Mouse (Mus musculus): Measurements from ENCODE around the gene Gm20547.
"Not testable (repeated sequence)": the region's sequence is repeated elsewhere in the genome, so short reads cannot be mapped to it uniquely, and the experiment has no call there.

Gm20547 gene

DNA sequence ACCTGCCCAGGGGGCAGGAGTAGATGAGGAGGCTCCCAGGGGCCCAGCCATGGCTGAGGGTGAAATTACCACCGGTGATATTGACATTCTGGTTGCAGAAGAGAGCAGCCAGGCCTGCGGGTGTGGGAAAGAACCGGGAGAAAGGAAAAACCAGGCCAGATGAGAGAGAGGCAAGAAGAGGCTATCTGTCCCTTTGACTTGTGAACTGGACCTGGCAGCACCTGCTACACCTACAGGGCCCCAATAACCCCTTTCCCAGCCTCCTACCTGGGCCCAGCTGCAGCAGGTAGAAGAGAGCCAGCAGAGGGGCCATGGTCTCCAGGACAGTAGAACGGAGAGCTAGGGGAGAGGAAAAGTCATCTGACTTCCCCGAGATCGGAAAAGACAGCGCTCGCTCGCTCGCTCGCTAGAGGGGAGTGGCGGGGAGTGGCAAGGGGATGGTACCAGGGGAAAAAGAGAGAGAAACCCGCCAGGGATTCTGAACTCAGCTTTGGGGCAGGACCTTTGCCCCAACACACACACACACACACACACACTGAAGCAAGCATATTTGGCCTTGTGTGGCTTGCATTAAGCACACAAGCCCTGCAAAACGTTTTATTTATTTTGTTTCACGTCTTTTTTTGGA lies at the start of gene Gm20547:
Gene Gm20547, minus strand, starts transcription at position 360 of the 628 bp plus-strand sequence.
- DNase-seq (ENCODE audit: low spot score in 2 of 2): no peak

DNA sequence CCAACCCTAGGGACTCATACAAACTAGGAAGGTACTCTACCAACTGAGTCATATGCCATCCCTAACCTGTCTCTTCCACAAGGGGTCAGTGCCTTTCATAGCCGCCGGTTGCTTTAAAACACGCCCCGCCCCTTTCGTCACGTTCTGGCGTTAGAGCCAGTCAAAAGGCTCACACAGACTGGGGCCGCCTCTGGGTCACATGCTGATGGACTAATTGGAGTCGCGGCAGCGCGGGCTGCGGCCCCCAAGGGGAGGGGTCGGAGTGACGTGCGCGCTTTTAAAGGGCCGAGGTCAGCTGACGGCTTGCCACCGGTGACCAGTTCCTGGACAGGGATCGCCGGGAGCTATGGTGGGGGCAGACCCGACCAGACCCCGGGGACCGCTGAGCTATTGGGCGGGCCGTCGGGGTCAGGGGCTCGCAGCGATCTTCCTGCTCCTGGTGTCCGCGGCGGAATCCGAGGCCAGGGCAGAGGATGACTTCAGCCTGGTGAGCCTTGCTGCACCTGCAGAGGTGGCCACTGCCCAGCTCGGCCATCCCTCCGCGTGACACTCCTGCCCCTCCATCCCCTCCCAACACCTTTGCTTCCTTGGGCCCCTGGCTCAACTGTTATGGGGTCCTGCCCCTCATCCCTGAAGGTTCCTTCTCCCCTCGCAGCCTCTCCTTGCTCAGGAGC lies 49.4 kb upstream of the Gm20547 start, which contains the start of gene Neu1:
Gene Neu1, plus strand, starts transcription at position 193 of the 674 bp plus-strand sequence.
- DNase-seq (ENCODE audit: low spot score in 2 of 2): peak; percentile 98

DNA sequence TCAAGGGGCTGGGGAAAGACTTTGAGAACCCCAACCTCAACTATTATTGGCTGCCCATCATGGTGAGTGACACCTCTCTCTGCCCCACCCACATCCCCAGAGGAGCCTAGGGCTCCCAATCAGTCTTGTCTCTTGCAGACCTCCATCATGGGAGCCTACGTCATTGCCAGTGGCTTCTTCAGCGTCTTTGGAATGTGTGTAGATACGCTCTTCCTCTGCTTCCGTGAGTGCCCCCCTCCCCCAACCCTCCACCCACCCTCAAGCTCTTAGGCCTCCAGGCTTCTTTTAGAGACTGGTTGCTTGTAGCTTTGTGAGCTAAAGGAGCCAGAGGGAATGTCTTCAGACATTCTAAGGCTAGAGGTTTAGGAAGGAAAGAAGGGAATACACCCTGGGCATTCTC lies 47.0 kb upstream of the Gm20547 start:
- DNase-seq (ENCODE audit: low spot score in 2 of 2): no peak

DNA sequence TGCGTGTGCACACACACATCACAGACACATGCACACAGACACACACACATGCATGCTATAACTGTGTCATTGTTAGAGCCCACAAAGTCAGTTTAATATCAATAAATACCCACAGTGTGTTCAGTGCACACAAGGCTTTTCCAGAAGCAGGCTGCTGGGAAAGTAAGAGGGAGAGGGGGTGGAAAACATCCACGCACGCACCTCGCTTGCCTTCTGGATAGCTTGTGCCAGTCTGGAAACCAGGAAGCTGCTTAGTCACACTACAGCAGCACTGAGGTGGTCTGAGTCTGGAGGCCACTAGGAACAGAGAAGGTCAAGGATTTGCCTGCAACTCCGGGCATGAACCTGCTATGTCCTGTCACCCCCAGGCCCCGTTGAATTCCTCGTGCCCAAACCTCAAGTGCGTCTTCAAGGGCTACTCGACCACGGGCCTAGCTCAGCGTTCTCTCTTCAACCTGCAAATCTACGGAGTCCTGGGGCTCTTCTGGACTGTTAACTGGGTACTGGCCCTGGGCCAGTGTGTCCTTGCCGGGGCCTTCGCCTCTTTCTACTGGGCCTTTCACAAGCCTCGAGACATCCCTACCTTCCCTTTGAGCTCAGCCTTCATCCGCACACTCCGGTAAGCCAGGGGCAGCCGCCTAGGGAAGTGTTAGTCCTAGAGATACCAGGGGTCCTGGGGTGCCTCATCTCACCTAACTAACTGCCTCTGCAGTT lies 45.6 kb upstream of the Gm20547 start:
- DNase-seq (ENCODE audit: low spot score in 2 of 2): no peak

DNA sequence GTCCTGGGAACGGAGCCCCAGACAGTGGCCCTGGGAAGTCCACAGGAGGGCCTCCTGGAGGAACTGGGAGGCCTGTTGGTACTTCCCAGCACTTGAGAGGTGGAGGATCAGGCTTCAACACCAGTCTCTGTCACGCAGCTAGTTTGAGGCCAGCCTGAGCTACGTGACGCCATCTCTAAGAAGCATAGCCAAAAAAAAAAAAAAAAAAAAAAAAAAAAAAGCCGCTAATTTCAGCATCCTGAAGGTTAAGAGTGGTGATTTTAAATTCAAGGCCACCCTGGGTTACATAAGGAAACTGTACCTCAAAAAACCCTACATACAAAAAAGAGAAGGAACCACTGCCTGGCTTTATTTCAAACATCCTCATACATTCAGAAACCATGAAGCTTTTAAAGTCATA lies 42.4 kb upstream of the Gm20547 start:
- DNase-seq (ENCODE audit: low spot score in 2 of 2): no peak

DNA sequence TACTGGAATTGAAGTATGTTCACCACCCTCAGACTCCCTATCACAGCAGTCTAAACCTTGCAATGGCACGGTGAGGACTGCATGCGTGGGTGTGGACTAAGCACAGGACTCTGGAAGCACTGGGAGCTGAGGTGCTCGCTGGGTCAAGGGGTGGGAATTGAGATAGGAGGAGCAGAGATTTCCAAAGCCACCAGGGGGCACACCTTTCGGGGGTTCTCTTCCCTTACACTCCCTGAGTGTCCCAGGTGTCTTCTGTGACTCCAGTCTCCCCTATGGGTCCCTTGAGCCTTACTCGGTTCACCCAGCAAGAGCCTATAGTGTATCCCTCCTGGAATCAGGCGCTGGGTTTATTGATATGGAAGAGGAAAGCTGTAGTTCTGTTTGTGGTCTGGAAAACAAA lies 41.1 kb upstream of the Gm20547 start:
- no peak for DNase-seq (ENCODE audit: low spot score in 2 of 2)

DNA sequence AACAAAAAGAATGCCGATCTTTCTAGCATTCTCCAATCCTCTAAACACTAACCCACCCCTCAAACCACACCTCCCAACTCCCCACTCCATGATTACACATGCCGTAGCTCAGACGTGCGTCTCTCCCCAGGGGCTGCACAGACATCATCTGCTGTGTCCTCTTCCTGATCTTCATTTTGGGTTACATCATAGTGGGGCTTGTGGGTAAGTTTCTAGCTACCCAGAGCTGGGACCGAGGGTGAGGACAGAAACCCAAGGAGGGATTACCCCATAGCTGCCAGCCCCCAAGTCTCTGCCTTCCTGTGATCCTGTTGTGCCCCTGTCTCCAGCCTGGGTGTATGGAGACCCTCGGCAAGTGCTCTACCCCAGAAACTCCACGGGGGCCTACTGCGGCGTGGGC lies 35.3 kb upstream of the Gm20547 start:
- DNase-seq (ENCODE audit: low spot score in 2 of 2): no peak

DNA sequence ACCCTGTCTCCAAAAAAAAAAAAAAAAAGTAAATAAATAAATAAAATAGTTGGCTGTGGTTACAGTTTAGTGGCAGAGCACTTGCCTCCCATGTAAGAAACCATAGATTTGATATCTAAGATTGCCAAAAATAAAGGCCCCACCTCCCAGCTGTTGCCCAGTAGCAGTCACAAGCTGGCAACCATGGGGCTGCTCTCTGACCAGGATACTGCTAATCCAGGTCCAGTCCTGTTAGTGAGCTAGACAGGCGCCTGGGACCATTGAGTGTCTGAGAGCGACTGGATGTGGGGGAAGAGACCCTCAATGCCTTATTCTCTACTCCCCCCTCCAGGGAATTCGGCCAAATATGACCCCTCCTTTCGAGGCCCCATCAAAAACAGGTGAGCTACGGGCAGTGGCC lies 34.5 kb upstream of the Gm20547 start:
- no peak for DNase-seq (ENCODE audit: low spot score in 2 of 2)

DNA sequence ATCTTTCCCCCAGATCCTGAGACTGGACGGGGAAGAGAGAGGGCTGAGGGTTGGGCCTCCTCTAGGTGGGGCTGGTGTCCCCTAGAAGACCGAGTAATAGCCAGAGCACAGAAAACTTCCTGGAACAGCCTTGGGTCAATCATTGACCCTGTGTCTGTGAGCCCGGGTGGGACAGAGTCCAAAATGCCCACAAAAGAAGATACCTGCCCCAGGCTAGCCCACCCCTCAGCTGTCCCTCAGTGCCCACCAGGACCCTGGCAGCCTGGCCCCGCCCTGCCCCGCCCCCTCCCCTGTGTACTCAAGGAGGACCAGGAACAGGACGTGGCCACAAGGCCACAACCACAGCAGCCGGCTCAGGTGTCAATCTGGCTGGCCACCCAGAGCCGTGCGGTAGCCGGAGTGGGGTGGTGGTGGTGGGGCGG lies 33.6 kb upstream of the Gm20547 start:
- DNase-seq (ENCODE audit: low spot score in 2 of 2): no peak

DNA sequence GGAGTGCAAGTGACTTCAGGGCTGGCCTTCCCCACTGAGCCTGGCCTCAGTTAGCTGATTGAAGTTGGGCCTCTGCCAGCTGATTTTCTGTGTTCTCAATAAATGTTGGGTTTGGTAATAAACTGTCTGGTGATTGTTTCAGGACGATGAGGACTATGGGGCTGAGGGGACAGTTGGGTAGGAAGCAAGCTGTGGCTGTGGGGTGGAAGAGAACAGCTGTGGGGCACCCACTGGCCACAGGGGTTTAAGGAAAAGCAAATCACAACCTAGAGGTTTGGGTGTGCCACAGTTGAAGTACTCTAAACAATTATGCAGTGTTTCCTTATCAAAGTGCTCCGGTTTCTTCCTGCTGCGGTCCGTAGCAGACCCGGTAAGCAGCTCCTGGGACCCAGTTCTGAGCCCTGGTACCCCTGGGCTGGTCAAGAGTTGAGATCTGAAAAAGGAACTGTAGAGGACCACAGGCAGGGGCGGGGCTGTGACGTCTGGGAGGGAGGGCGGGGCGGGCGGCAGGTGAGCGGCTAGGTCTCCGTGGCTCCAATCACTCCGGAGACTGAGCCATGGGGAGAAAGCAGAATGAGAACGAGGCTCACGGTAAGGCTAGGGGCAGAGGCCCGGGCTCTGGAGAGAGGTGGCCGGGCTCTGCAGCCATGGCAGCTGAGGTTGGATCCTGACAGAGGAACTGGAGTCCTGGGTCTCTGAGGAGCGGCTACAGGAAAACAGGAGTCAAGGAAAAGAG lies 32.3 kb upstream of the Gm20547 start, which contains the start of gene Slc44a4:
Gene Slc44a4, plus strand, starts transcription at position 537 of the 736 bp plus-strand sequence.
- no peak for DNase-seq (ENCODE audit: low spot score in 2 of 2)

DNA sequence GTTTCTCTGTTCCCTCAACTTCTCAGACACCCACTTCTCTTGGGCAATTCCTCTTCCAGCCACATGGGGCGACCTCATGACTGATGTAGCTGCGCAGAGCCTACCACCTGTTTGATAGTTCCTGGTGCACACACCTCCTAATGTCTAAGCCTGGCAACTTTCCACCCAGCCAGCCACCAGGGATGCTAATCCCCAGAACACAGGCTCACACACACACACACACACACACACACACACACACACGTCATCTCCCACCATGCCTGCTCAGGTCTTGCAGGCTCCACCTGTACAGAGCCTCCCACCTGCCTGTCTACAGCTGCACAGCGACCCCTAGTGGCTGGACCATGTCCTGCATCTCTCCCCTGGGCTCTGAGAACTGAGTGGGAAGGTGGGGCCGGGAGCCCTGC lies 30.1 kb upstream of the Gm20547 start:
- peak in 1 of 2 experiments; percentile 49 for DNase-seq (ENCODE audit: low spot score in 2 of 2)

DNA sequence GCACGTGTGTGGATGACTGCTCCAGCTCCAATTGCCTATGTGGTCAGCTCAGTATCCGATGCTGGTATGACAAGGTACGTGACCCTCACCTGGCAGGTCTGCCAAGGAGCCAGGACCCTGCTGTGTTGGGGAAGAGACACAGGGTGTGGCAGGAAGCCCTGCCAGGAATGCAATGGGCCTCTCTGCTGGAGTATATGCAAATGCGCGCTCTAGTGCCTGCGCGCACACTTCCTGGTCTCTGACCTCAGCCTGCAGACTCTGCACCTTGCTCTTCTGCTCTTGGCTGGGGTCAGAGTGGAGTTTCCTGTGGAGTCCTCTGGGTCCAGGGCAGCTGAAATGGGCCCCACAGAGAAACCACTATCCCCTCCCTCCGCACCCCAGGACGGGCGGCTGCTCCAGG lies 29.1 kb upstream of the Gm20547 start:
- no peak for DNase-seq (ENCODE audit: low spot score in 2 of 2)

DNA sequence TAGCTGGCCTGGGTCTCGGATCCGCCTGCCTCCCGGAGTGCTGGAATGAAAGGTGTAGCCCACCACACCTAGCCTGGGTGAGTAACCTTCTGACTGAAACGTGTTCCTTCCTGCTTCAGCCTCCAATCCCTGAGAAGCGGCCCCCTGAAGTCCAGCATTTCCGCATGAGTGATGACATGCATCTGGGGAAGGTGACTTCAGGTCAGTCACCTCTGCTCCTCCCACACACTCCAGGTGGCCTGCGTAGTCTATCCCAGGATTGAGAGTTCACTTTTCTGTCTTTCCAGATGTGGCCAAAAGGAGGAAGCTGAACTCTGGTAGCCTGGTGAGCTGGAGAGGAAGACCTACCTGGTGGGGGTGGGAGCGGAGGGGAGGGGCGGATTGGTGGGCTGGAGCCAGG lies 21.1 kb upstream of the Gm20547 start:
- no peak for DNase-seq (ENCODE audit: low spot score in 2 of 2)

DNA sequence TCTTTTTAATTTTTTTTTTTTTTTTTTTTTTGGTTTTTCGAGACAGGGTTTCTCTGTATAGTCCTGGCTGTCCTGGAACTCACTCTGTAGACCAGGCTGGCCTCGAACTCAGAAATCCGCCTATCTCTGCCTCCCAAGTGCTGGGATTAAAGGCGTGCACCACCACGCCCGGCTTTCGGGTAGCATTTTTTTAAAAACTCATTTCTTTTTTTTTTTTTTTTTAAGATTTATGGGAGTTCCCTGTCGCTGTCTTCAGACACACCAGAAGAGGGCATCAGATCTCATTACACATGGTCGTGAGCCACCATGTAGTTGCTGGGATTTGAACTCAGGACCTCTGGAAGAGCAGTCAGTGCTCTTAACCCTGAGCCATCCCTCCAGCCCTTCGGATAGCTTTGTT lies 20.1 kb upstream of the Gm20547 start:
- DNase-seq (ENCODE audit: low spot score in 2 of 2): not testable (repeated sequence)

DNA sequence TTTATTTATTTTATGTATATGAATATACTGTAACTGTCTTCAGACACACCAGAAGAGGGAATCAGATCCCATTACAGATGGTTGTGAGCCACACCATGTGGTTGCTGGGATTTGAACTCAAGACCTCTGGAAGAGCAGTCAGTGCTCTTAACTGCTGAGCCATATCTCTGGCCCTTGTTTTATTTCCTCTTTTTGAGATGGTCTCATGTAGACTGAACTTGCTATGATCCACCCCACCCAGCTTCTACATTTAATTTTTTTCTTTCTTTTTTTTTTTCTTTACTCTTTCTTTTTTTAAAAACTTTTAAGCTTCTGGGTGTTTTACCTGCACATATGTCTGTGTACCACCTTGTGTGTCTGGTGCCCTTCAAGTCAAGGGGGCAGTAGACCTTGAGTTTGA lies 19.0 kb upstream of the Gm20547 start:
- DNase-seq (ENCODE audit: low spot score in 2 of 2): not testable (repeated sequence)

DNA sequence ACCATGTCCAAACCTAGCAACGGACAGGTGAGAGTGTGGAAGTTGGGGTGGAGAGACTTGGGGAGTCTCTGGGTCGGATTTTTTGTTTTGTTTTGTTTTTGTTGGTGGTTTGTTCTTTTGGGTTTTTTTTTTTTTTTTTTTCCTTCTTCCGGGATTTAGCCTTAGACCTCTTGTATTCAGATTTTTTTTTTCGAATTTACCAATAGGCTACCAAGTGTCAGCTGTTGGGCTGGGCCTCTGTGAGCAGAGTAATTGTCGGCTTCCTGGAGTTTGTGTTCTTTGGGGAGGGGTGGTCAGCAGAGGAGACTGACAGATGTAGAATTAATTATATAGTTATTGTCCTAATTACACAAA lies 18.0 kb upstream of the Gm20547 start:
- no peak for DNase-seq (ENCODE audit: low spot score in 2 of 2)

DNA sequence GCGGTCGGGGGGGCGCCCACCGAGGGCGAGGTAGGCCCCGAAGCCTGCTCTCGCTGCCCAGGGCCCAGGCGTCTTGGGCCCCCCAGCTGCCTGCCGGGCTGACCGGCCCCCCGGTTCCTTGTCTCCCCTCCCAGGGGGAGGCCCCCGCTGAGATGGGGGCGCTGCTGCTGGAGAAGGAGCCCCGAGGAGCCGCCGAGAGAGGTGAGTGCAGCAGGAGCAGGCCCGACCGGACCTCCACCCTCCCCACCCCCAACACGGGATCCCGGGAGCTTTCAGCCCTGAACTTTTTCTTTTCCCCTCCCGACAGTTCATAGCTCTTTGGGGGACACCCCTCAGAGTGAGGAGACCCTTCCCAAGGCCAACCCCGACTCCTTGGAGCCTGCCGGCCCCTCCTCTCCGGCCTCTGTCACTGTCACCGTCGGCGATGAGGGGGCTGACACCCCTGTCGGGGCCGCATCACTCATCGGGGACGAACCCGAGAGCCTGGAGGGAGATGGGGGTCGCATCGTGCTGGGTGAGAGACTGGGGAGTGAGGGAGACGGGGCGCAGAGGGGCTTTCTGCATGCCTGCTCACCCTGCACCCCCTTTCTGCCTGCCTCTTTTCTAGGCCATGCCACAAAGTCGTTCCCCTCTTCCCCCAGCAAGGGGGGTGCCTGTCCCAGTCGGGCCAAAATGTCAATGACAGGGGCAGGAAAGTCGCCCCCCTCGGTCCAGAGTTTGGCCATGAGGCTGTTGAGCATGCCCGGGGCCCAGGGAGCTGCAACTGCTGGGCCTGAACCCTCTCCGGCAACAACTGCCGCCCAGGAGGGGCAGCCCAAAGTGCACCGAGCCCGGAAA lies 17.4 kb upstream of the Gm20547 start:
- peak in 1 of 2 experiments; percentile 47 for DNase-seq (ENCODE audit: low spot score in 2 of 2)

DNA sequence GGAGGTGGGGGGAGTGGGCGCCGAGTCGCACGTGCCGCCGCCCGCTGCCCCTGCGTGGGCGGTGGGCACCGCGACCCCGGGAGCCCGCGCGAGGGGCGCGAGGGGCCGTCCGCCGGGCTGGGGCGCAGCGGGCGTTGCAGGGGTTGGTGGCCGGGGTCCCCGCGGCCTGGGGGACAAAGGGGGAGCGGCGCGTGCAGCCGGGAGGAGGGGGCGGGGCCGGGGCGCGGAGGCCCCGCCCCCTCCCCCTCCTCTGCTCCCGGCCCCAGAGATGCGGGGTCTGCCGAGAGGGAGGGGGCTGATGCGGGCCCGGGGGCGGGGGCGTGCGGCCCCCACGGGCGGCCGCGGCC lies 16.8 kb upstream of the Gm20547 start:
- no peak for DNase-seq (ENCODE audit: low spot score in 2 of 2)

DNA sequence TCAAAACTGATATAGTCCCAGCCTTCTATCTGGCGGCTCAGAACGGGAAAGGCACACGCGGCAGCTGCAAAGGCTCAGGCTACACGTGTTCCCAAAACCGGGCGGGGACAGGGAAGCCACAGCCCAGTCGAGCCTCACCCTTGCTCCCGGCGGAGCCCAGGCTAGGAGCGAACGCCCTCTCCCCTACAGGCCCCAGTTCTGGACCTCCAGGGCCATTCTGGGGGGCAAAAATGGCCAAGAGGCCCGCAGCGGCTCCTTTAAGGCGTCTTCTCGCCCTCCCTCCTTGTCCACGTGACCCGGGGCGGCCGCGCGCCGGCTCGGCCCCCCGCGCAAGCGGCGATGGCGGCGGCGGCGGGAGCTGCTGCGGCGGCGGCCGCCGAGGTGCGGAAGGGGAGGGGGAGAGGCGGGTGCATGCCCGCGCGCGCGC lies 16.3 kb upstream of the Gm20547 start, which contains the start of the genes C2 and Ehmt2:
Gene C2, minus strand, starts transcription at position 106 of the 427 bp plus-strand sequence.
Gene Ehmt2, plus strand, starts transcription at position 310 of the 427 bp plus-strand sequence.
- DNase-seq (ENCODE audit: low spot score in 2 of 2): peak; percentile 65 to 83

DNA sequence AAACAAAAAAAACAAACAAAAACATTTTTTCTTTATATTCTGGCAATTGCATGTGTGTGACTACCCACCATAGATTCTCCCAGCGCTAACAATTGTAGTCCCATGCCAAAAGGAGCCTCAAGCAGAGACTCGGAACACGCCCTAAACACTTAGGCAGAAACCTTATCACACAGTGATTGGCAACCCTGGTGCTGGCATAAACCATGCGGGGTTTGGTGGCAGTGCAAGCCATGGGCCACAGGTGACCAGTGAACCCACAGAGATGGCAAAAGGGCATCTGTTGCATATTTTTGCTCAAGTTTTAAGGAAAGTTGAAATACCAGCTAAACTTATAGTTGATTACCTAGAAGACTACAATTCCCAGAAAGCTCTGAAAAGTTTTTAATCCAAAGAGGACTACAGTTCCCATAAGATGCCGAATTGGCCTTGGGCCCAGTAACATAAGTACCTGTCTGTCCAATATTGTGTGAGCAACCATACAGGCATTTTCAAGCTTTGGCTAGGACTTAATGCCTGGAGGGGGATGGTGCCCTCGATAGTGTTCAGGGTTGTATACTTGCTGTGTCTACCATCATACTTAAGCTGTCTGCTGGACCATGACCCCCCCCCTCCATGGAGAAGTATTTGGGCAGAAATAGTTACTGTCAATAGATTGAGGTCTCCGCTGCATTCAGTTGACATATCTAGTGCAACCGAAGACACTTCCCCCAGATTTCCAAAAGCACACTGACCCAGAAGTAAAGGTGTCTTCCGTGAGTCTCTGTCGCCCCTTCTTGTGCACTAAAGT lies 15.7 kb upstream of the Gm20547 start:
- no peak for DNase-seq (ENCODE audit: low spot score in 2 of 2)
